Mouse (Mus musculus): ENCODE data around the gene Pex5l. TPM values are rescaled to one million over a fixed set of nuclear protein-coding genes. Genes with fewer than 3 reads are reported as not detected.

Pex5l gene
- polyA plus RNA-seq (2015; fragmentation: Nextera tagmentation; extraction: Ambion mirVana): 0.41 and 0.47 TPM in 2 replicates

- Histone ChIP-seq H3K27me3 (ENCODE audit: control insufficient read depth, insufficient read depth, low read length) (peaks cover 8% of the 10 kb centered on the region; the same call in 1 of the 2 replicates), H3K9ac (ENCODE audit: low read length) (peak within 1 kb of the TSS; percentile 46; the same call in 1 of the 2 replicates), H3K4me3 (replicated peaks; ENCODE audit: low read length) (peak within 1 kb of the TSS; percentile 61), H3K27ac (ENCODE audit: low read length) (no peak within 1 kb of the TSS), H3K36me3 (ENCODE audit: control insufficient read depth, insufficient read depth, low read length) (no peaks in the 10 kb centered on the region), H3K4me1 (ENCODE audit: control insufficient read depth, insufficient read depth, low read length) (no peaks in the 10 kb centered on the region; the same call in 1 of the 2 replicates), H3K4me2 (ENCODE audit: low read depth, low read length) (peak within 1 kb of the TSS; percentile 95), H3K9me3 (replicated peaks; ENCODE audit: control insufficient read depth, low read length) (no peaks in the 10 kb centered on the region)
- under 1% methylated on average over 79 of the region's 88 CpGs for WGBS
- peak; percentile 92 for ATAC-seq (ENCODE audit: insufficient read depth, low FRiP score)
These were observed at the start of gene Pex5l for GRCm38 (mm10) chr3:33142901-33143461. Gene Pex5l (minus strand): TSS chr3:33143247.

GRCm38 (mm10) chr3:33165186-33165585 lies 22.1 kb upstream of the Pex5l start:
- no peak overlapping the region for H3K27ac ChIP-seq (ENCODE audit: low read length)
- WGBS: 70% methylated on average over 3 of the region's 3 CpGs
- H3K4me2 ChIP-seq (ENCODE audit: low read depth, low read length): no peak overlapping the region
- H3K9me3 ChIP-seq (replicated peaks; ENCODE audit: control insufficient read depth, low read length): no peaks in the 10 kb centered on the region
- H3K4me3 ChIP-seq (replicated peaks; ENCODE audit: low read length): no peak overlapping the region
- no peak for ATAC-seq (ENCODE audit: insufficient read depth, low FRiP score)
- no peaks in the 10 kb centered on the region for H3K36me3 ChIP-seq (ENCODE audit: control insufficient read depth, insufficient read depth, low read length)
- no peaks in the 10 kb centered on the region for H3K27me3 ChIP-seq (ENCODE audit: control insufficient read depth, insufficient read depth, low read length)
- H3K4me1 ChIP-seq (ENCODE audit: control insufficient read depth, insufficient read depth, low read length): no peaks in the 10 kb centered on the region
- no peak overlapping the region for H3K9ac ChIP-seq (ENCODE audit: low read length)

- no peak overlapping the region for H3K4me2 ChIP-seq (ENCODE audit: low read depth, low read length)
- H3K4me1 ChIP-seq (ENCODE audit: control insufficient read depth, insufficient read depth, low read length): no peaks in the 10 kb centered on the region
- H3K9ac ChIP-seq (ENCODE audit: low read length): no peak overlapping the region
- H3K4me3 ChIP-seq (replicated peaks; ENCODE audit: low read length): no peak overlapping the region
- ATAC-seq (ENCODE audit: insufficient read depth, low FRiP score): no peak
- H3K36me3 ChIP-seq (ENCODE audit: control insufficient read depth, insufficient read depth, low read length): no peaks in the 10 kb centered on the region
- no peak overlapping the region for H3K27ac ChIP-seq (ENCODE audit: low read length)
- H3K9me3 ChIP-seq (replicated peaks; ENCODE audit: control insufficient read depth, low read length): no peaks in the 10 kb centered on the region
- no peaks in the 10 kb centered on the region for H3K27me3 ChIP-seq (ENCODE audit: control insufficient read depth, insufficient read depth, low read length)
These were observed 20.8 kb upstream of the Pex5l start for GRCm38 (mm10) chr3:33163821-33164220.

GRCm38 (mm10) chr3:33143592-33143991 lies 545 bp upstream of the Pex5l start:
- peak overlapping the region; percentile 61; the same call in 1 of the 2 replicates for H3K4me3 ChIP-seq (replicated peaks; ENCODE audit: low read length)
- 63% methylated on average over 7 of the region's 7 CpGs for WGBS
- peak; percentile 79 for ATAC-seq (ENCODE audit: insufficient read depth, low FRiP score)

GRCm38 (mm10) chr3:33142398-33142797 lies 649 bp downstream of the Pex5l start:
- peak overlapping the region; percentile 61 for H3K4me3 ChIP-seq (replicated peaks; ENCODE audit: low read length)
- no peaks in the 10 kb centered on the region for H3K36me3 ChIP-seq (ENCODE audit: control insufficient read depth, insufficient read depth, low read length)
- no peak overlapping the region for H3K27ac ChIP-seq (ENCODE audit: low read length)
- no peaks in the 10 kb centered on the region; the same call in 1 of the 2 replicates for H3K4me1 ChIP-seq (ENCODE audit: control insufficient read depth, insufficient read depth, low read length)
- ATAC-seq (ENCODE audit: insufficient read depth, low FRiP score): peak; percentile 26; the same call in 1 of the 2 replicates
- no peaks in the 10 kb centered on the region for H3K9me3 ChIP-seq (replicated peaks; ENCODE audit: control insufficient read depth, low read length)
- peak overlapping the region; percentile 95 for H3K4me2 ChIP-seq (ENCODE audit: low read depth, low read length)
- H3K9ac ChIP-seq (ENCODE audit: low read length): 0 out of 2 replicates have a peak overlapping the region, but pooled peaks have one; percentile 21
- WGBS: under 1% methylated on average over 17 of the region's 17 CpGs
- peaks cover 8% of the 10 kb centered on the region; the same call in 1 of the 2 replicates for H3K27me3 ChIP-seq (ENCODE audit: control insufficient read depth, insufficient read depth, low read length)

More at GRCm38 (mm10) chr3:33143592-33143991, 545 bp upstream of the Pex5l start:
- Histone ChIP-seq H3K27me3 (ENCODE audit: control insufficient read depth, insufficient read depth, low read length) (peaks cover 8% of the 10 kb centered on the region; the same call in 1 of the 2 replicates), H3K9ac (ENCODE audit: low read length) (no peak overlapping the region), H3K36me3 (ENCODE audit: control insufficient read depth, insufficient read depth, low read length) (no peaks in the 10 kb centered on the region), H3K9me3 (replicated peaks; ENCODE audit: control insufficient read depth, low read length) (no peaks in the 10 kb centered on the region), H3K4me2 (ENCODE audit: low read depth, low read length) (peak overlapping the region; percentile 95), H3K4me1 (ENCODE audit: control insufficient read depth, insufficient read depth, low read length) (no peaks in the 10 kb centered on the region; the same call in 1 of the 2 replicates), H3K27ac (ENCODE audit: low read length) (no peak overlapping the region)

GRCm38 (mm10) chr3:33129944-33130343 lies 13.1 kb downstream of the Pex5l start:
- ATAC-seq (ENCODE audit: insufficient read depth, low FRiP score): no peak
- Histone ChIP-seq H3K4me1 (ENCODE audit: control insufficient read depth, insufficient read depth, low read length) (no peaks in the 10 kb centered on the region), H3K27me3 (ENCODE audit: control insufficient read depth, insufficient read depth, low read length) (no peaks in the 10 kb centered on the region), H3K9ac (ENCODE audit: low read length) (no peak overlapping the region), H3K4me3 (replicated peaks; ENCODE audit: low read length) (no peak overlapping the region), H3K36me3 (ENCODE audit: control insufficient read depth, insufficient read depth, low read length) (no peaks in the 10 kb centered on the region), H3K4me2 (ENCODE audit: low read depth, low read length) (no peak overlapping the region), H3K27ac (ENCODE audit: low read length) (no peak overlapping the region), H3K9me3 (replicated peaks; ENCODE audit: control insufficient read depth, low read length) (no peaks in the 10 kb centered on the region)

- H3K4me1 ChIP-seq (ENCODE audit: control insufficient read depth, insufficient read depth, low read length): no peaks in the 10 kb centered on the region
- no peaks in the 10 kb centered on the region for H3K36me3 ChIP-seq (ENCODE audit: control insufficient read depth, insufficient read depth, low read length)
- 81% methylated on average over 5 of the region's 5 CpGs for WGBS
- no peak for ATAC-seq (ENCODE audit: insufficient read depth, low FRiP score)
- no peak overlapping the region for H3K27ac ChIP-seq (ENCODE audit: low read length)
- no peaks in the 10 kb centered on the region for H3K9me3 ChIP-seq (replicated peaks; ENCODE audit: control insufficient read depth, low read length)
- H3K4me3 ChIP-seq (replicated peaks; ENCODE audit: low read length): no peak overlapping the region
- no peak overlapping the region for H3K9ac ChIP-seq (ENCODE audit: low read length)
- H3K4me2 ChIP-seq (ENCODE audit: low read depth, low read length): no peak overlapping the region
- no peaks in the 10 kb centered on the region for H3K27me3 ChIP-seq (ENCODE audit: control insufficient read depth, insufficient read depth, low read length)
These were observed 18.3 kb downstream of the Pex5l start for GRCm38 (mm10) chr3:33124796-33125195.

GRCm38 (mm10) chr3:33105785-33106184 lies 37.3 kb downstream of the Pex5l start:
- Histone ChIP-seq H3K9ac (ENCODE audit: low read length) (no peak overlapping the region), H3K9me3 (replicated peaks; ENCODE audit: control insufficient read depth, low read length) (no peaks in the 10 kb centered on the region), H3K4me1 (ENCODE audit: control insufficient read depth, insufficient read depth, low read length) (no peaks in the 10 kb centered on the region), H3K4me3 (replicated peaks; ENCODE audit: low read length) (no peak overlapping the region), H3K27ac (ENCODE audit: low read length) (no peak overlapping the region), H3K36me3 (ENCODE audit: control insufficient read depth, insufficient read depth, low read length) (no peaks in the 10 kb centered on the region), H3K27me3 (ENCODE audit: control insufficient read depth, insufficient read depth, low read length) (no peaks in the 10 kb centered on the region), H3K4me2 (ENCODE audit: low read depth, low read length) (no peak overlapping the region)
- no peak for ATAC-seq (ENCODE audit: insufficient read depth, low FRiP score)
- 75% methylated on average over 1 of the region's 2 CpGs for WGBS

GRCm38 (mm10) chr3:33103501-33103900 lies 39.5 kb downstream of the Pex5l start:
- H3K27ac ChIP-seq (ENCODE audit: low read length): no peak overlapping the region
- no peak overlapping the region for H3K4me2 ChIP-seq (ENCODE audit: low read depth, low read length)
- no peak for ATAC-seq (ENCODE audit: insufficient read depth, low FRiP score)
- no peak overlapping the region for H3K9ac ChIP-seq (ENCODE audit: low read length)
- H3K4me3 ChIP-seq (replicated peaks; ENCODE audit: low read length): no peak overlapping the region
- H3K36me3 ChIP-seq (ENCODE audit: control insufficient read depth, insufficient read depth, low read length): no peaks in the 10 kb centered on the region
- 85% methylated on average over 6 of the region's 6 CpGs for WGBS
- no peaks in the 10 kb centered on the region for H3K9me3 ChIP-seq (replicated peaks; ENCODE audit: control insufficient read depth, low read length)
- no peaks in the 10 kb centered on the region for H3K4me1 ChIP-seq (ENCODE audit: control insufficient read depth, insufficient read depth, low read length)
- no peaks in the 10 kb centered on the region for H3K27me3 ChIP-seq (ENCODE audit: control insufficient read depth, insufficient read depth, low read length)

Measured in stomach, embryonic 16.5 days (tissue).